Mouse (Mus musculus) heart, adult 9 months (tissue): ENCODE measurements around the gene Mapk1ip1l.
A peak's percentile ranks its signal among the peaks of the same experiment; 100 is the strongest.
"Not testable (repeated sequence)": the region's sequence is repeated elsewhere in the genome, so short reads cannot be mapped to it uniquely, and the experiment has no call there.

Experiments used
- DNase-seq, 2 experiments: peaks; one replicate each; pipeline ENCODE4 v3.0.0; 2022; ENCODE audit warnings: low spot score in 2 of 2

The Mapk1ip1l gene

DNA sequence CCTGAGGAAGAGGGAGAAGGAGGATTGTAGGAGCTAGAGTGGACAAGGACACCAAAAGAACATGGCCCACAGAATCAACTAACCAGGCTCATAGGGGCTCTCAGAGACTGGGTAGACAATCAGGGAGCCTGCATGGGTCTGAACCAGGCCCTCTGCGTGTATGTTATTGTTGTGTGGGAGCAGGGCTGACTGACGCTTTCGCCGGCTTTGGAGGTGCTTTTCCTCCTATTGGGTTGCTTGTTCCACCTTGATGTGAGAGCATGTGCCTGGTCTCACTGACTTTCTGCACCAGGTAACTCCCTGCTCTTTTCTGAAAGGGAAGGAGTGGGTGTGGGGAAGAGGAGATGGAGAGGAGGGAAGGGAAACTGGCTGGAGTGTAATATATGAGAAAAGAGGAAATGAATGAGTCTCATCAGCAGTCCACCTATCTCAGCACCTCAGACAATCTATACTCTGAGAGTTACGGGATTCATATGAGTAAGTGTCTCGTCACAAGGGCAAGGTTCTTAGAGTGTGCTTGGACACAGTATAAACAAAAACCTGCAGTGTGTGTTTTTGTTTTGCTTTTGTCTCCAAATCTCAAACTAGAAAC lies 6.8 kb downstream of the Mapk1ip1l start:
- no peak for DNase-seq

DNA sequence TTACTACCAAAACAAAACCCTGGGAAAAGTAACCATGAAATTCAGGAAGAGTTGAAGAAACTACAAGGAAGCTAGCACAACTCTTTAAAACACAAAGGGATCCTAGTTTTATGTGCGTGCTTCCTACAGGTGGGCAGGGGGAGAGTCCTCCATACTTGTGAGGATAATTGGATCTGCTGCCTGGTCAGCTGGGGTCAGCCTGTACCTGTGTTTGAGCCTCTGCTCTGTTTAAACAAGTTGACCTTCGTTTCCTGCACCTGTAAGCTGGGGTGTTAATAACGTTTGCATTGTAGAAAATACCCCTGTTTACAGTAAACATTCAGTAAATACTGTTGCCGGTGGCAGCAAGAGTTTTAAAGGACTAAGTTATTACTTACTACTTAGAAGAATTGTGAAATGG lies 7.9 kb downstream of the Mapk1ip1l start:
- no peak for DNase-seq

- DNase-seq = no peak
Observed at GRCm38 (mm10) chr14:47307669-47308068, 9.6 kb downstream of the Mapk1ip1l start.

- no peak for DNase-seq
Observed at GRCm38 (mm10) chr14:47309061-47309460, 11.0 kb downstream of the Mapk1ip1l start.

DNA sequence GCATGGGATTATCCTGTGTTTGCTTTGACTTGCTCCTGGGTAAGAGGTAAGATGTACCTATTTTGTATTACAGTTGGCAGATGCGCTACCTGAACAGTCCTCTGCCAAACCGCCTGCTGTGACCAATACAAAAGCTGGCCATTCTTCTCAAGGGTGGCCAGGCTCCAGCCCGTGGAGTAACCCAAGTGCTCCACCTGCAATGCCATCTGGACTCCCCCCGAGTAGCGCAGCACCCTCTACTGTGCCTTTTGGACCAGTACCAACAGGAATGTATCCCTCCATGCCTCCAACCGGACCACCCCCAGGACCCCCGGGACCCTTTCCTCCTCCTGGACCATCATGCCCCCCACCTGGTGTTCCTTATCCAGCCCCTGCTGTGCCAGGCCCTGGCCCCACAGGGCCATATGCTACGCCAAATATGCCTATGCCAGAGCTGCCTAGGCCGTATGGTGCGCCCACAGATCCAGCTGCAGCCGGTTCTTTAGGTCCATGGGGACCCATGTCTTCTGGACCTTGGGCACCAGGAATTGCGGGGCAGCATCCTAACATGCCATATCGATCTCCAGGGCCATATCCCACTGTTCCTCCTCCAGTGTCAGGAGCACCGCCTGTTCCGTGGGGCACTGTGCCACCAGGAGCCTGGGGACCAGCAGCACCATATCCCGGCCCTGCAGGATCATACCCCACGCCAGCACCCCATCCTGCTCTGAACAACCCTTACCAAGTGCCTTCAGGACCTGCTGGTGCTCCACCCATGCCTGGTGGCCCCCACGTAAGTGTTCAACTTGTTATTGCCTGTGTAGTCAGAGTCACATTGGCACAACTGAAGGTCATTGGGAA lies 12.5 kb downstream of the Mapk1ip1l start:
- no peak for DNase-seq

GRCm38 (mm10) chr14:47319362-47319761 lies 21.3 kb downstream of the Mapk1ip1l start:
- DNase-seq = no peak

DNA sequence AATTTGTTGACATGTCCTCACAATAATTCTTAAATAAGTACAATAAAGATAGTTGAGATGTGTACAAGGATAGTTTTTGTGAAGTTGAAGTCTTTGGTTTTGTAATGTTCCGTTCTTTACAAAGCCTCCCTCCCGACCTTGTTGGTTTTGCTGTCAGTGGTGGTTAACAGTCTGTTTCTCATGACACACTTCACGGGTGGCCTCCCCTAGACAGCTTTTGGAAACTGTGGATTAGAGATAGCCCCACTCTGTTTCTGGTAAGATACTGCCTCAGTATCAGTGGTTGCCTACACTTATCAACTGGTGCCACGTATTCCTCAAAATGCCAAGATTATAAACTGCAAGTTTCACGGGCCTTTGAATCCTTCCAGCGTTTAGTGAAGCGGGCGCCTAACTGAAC lies 23.5 kb downstream of the Mapk1ip1l start:
- not testable (repeated sequence) for DNase-seq

- no peak for DNase-seq
Observed at GRCm38 (mm10) chr14:47325965-47326761, 28.1 kb downstream of the Mapk1ip1l start.

GRCm38 (mm10) chr14:47327347-47327746 lies 29.3 kb downstream of the Mapk1ip1l start:
- no peak for DNase-seq

- no peak for DNase-seq
Observed at GRCm38 (mm10) chr14:47331920-47332319, 33.9 kb downstream of the Mapk1ip1l start.

- peak in 1 of 2 experiments; percentile 36 for DNase-seq
Observed at GRCm38 (mm10) chr14:47334819-47335218, 36.8 kb downstream of the Mapk1ip1l start.

DNA sequence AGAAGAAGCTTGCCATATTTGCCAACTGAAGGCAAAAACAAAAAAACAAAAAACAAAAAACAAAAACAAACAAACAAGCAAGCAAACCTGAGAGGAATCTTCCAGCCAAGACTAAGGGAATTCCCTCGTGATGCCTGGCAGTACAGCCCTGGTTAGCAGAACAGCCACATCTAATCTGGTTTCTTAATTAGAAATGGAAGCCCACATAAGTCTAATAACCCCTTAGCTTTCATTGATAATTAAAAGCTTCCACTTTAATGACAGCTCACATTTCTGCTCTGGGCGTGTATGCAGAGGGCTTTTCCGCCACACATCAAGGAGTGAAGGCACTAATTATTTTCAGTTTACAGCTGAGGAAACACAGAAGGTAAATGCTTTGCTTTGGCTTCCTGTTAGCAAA lies 37.2 kb downstream of the Mapk1ip1l start:
- no peak for DNase-seq

DNA sequence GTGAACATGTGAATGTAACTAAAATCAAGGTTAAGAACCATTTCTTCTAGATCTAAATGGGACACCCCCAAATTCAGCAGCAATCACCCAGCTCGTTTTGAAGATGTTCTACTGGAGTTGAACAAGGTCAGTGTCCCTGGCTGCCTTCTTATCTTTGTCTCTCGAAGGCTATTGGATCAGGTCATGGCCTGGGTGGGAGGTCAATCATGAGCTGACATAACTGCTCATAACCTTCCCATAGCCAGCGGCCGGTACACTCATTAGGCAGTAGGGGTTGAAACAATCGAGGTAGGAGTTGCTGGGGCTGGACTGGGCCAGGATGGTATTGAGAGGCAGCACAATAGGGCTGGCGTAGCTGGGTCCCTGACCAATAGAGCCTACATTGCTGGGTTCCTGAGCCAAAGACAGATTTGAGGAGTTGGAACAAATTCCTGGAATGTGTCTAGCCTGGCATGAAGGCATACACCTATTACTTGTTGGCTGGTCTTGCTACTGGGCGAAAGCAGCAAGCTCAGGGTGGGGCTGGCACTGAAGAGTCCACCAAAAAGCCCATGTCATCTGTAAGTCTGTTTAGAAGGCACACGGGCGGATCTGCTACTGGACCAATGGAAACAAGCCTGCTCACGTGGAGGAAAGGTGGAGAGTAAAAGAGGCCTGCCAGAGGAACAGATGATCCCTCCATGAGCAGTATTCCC lies 42.3 kb downstream of the Mapk1ip1l start:
- DNase-seq = no peak

GRCm38 (mm10) chr14:47341811-47342291 lies 43.8 kb downstream of the Mapk1ip1l start:
- DNase-seq = no peak

DNA sequence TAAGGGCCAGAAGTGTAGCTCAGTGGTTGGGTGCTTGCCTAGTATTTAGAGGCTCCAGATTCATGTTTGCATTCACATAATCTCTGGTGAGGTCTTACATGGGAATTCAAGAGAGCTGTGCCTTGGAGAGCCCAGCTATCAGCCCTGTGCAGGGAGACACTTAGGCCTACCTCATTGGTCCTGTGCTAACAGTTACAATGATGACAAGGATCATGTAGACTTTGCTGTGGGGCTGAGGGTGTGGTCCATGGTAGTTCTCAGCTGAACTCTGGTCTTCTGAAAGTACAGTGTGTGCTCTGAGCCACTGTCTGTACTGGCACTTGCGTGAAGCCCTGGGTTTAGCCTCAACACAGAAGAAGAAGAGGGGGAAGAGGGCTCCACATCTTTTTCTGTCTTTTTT lies 48.6 kb downstream of the Mapk1ip1l start:
- DNase-seq = no peak

- no peak for DNase-seq
Observed at GRCm38 (mm10) chr14:47350974-47351373, 52.9 kb downstream of the Mapk1ip1l start.

DNA sequence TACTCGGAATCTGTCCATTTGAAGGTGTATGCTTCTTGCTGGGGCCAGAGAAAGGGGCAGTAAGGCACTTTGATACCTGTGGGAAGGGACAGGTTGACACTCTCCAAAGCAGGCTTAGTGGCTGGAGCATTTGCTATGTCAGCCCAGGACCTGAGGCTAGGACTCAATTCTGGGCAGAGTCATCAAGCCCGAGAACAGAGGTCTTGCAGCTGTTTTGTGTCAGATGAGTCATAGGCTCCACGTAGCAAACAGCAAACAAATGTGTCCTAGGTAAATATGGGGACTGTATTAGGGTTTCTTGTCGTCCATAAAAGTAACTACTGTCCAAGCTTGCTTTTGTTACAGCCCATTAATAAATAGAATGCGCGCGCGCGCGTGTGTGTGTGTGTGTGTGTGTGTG lies 54.2 kb downstream of the Mapk1ip1l start:
- no peak for DNase-seq

GRCm38 (mm10) chr14:47353240-47353639 lies 55.2 kb downstream of the Mapk1ip1l start:
- DNase-seq = no peak

- DNase-seq = peak in 1 of 2 experiments; percentile 8
Observed at GRCm38 (mm10) chr14:47354111-47354577, 56.1 kb downstream of the Mapk1ip1l start.

GRCm38 (mm10) chr14:47354948-47355347 lies 56.9 kb downstream of the Mapk1ip1l start:
- DNase-seq = no peak

DNA sequence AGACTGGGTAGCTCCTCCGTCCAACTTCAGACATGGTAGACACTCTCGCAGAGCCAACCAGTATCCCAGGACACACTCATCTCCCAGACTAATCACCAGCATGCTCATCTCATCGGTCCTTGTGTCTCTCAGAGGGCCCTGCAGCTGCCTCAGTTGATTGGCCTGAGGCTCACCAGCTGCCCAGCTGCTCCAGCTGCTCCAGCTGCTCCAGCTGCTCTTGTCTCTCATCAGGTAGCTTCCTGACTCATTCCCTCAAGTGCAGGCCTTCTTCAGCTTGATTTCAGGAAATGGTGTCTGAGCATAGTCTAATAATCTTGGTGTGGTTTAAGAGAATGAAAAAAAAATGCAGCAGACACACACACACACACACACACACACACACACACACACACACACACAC lies 58.6 kb downstream of the Mapk1ip1l start:
- DNase-seq = no peak

GRCm38 (mm10) chr14:47359610-47360009 lies 61.5 kb downstream of the Mapk1ip1l start:
- no peak for DNase-seq
